Mouse (Mus musculus): ENCODE data around the gene Kif9.

GRCm38 (mm10) chr9:110490913-110491312 is 14.2 kb downstream of the Kif9 start:
- TF ChIP-seq POLR2A (IDR thresholded peaks at IDR 0.05; ENCODE audit: insufficient read depth, low read length) (no peak), CTCF (IDR thresholded peaks at IDR 0.05; ENCODE audit: low read depth, low read length) (peak; percentile 42), EP300 (IDR thresholded peaks at IDR 0.05; ENCODE audit: insufficient read depth, low read depth, low read length) (no peak)
